Comparison of ENCODE assay signal across 8 mouse cellular contexts in genomic region chr7:81345447-81346170, GRCm38 (mm10). TPM values are rescaled to one million over a fixed set of nuclear protein-coding genes. Genes with fewer than 3 reads are reported as not detected.
DNase-seq lines count a peak whose midpoint lies in the region; ATAC-seq and TF ChIP-seq lines count a peak whose summit lies in the region.

No protein-coding gene starts in this region.

- peak overlapping the region; percentile 68 for H3K4me2 ChIP-seq in heart, embryonic 15.5 days
- H3K4me2 ChIP-seq in liver, postnatal 0 days (ENCODE audit: low read depth, low read length), result peak overlapping the region; percentile 90

- no peaks in the 10 kb centered on the region for H3K9me3 ChIP-seq in E14TG2a.4 (ENCODE audit: low read length)
- H3K9me3 ChIP-seq in heart, embryonic 15.5 days (replicated peaks), result no peaks in the 10 kb centered on the region
- H3K9me3 ChIP-seq in liver, postnatal 0 days (ENCODE audit: low read length), result no peaks in the 10 kb centered on the region

- intact Hi-C loops in gastrocnemius, adult 2 months (cut with DNase I), result loop anchor here (2.0 to 10.0 kb wide), 2 partner anchors 133 to 1321 kb away; partner anchors contain the start of genes Pde8a and Zfp710
- intact Hi-C loops in gastrocnemius, postnatal 14 days (cut with DNase I; ENCODE audit: low total_unique reads), result no loop called here
- intact Hi-C loops in left cerebral cortex, postnatal 14 days (cut with DNase I), result no loop called here

- H3K4me3 ChIP-seq in gastrocnemius, adult 2 months, result peak overlapping the region; percentile 90
- H3K4me3 ChIP-seq in E14TG2a.4 (replicated peaks; ENCODE audit: low read length), result peak overlapping the region; percentile 100
- H3K4me3 ChIP-seq in heart, embryonic 15.5 days, result peak overlapping the region; percentile 77
- H3K4me3 ChIP-seq in liver, postnatal 0 days (ENCODE audit: low read depth, low read length), result peak overlapping the region; percentile 78

- peak overlapping the region; percentile 94 for H3K27ac ChIP-seq in gastrocnemius, adult 2 months
- 0 out of 2 replicates have a peak overlapping the region, but pooled peaks have one; percentile 47 for H3K27ac ChIP-seq in heart, embryonic 15.5 days
- peak overlapping the region; percentile 87 for H3K27ac ChIP-seq in liver, postnatal 0 days (ENCODE audit: low read depth)

- peak overlapping the region; percentile 83 for H3K9ac ChIP-seq in heart, embryonic 15.5 days
- peak overlapping the region; percentile 63; the same call in 1 of the 2 replicates for H3K9ac ChIP-seq in liver, postnatal 0 days (replicated peaks)

- 61% methylated on average over 15 of the region's 15 CpGs for WGBS in heart, embryonic 15.5 days
- 57% methylated on average over 15 of the region's 15 CpGs for WGBS in liver, postnatal 0 days (ENCODE audit: insufficient replicate concordance)

- H3K27me3 ChIP-seq in E14TG2a.4 (ENCODE audit: insufficient read depth, low read length), result peaks cover under 1% of the 10 kb centered on the region; the same call in 1 of the 2 replicates
- H3K27me3 ChIP-seq in heart, embryonic 15.5 days, result no peaks in the 10 kb centered on the region
- no peaks in the 10 kb centered on the region for H3K27me3 ChIP-seq in liver, postnatal 0 days (ENCODE audit: insufficient read depth, low read length)

- TF ChIP-seq CTCF in gastrocnemius, adult 2 months (IDR thresholded peaks at IDR 0.05), result no peak
- TF ChIP-seq CTCF in E14TG2a.4 (conservative IDR thresholded peaks at IDR 0.05; ENCODE audit: low read length), result no peak
- no peak for TF ChIP-seq CTCF in liver, postnatal 0 days (IDR thresholded peaks at IDR 0.05; ENCODE audit: low read depth)

- DNase-seq in gastrocnemius, adult 2 months, result no peak
- no peak for DNase-seq in gastrocnemius, postnatal 25 days
- no peak for DNase-seq in liver, postnatal 0 days
- no peak for DNase-seq in retina, embryonic 14.5 days (ENCODE audit: low spot score)
- DNase-seq in gastrocnemius, postnatal 14 days, result no peak
- no peak for DNase-seq in left cerebral cortex, postnatal 14 days (ENCODE audit: low spot score in 2 of 2)

- no peak for ATAC-seq in heart, embryonic 15.5 days (replicated peaks; ENCODE audit: insufficient number of reproducible peaks, insufficient read depth, low FRiP score, low read depth)
- ATAC-seq in liver, postnatal 0 days, result peak; percentile 33

- no peak for TF ChIP-seq EP300 in liver, postnatal 0 days (IDR thresholded peaks at IDR 0.05; ENCODE audit: low read depth)

- peaks cover 40% of the 10 kb centered on the region for H3K36me3 ChIP-seq in E14TG2a.4 (ENCODE audit: insufficient read depth, low read length)
- H3K36me3 ChIP-seq in heart, embryonic 15.5 days, result peaks cover 27% of the 10 kb centered on the region
- peaks cover 24% of the 10 kb centered on the region for H3K36me3 ChIP-seq in liver, postnatal 0 days (replicated peaks; ENCODE audit: insufficient read depth, low read length)

- H3K4me1 ChIP-seq in E14TG2a.4 (replicated peaks; ENCODE audit: low read depth, low read length), result peaks cover 42% of the 10 kb centered on the region
- peaks cover 31% of the 10 kb centered on the region for H3K4me1 ChIP-seq in heart, embryonic 15.5 days (replicated peaks)
- H3K4me1 ChIP-seq in liver, postnatal 0 days (ENCODE audit: insufficient read depth), result peaks cover 28% of the 10 kb centered on the region

RNA-seq across cellular contexts. Expression of gene Rps17, which starts 0.6 kb away (rescaled TPM):
- total RNA-seq in gastrocnemius, adult 2 months (2021), result 100 to 1,000 TPM; 725 to 864 TPM
- 100 to 1,000 TPM; 694 to 707 TPM for total RNA-seq in gastrocnemius, postnatal 25 days (2021)
- polyA plus RNA-seq in heart, embryonic 15.5 days (2015; fragmentation: Nextera tagmentation; extraction: Ambion mirVana), result 766 and 842 TPM in 2 replicates
- polyA plus RNA-seq in liver, postnatal 0 days (2015; fragmentation: Nextera tagmentation; extraction: Ambion mirVana), result 684 and 710 TPM in 2 replicates
- total RNA-seq in gastrocnemius, postnatal 14 days (2021), result 1,000 to 10,000 TPM in 1 of 2 experiments, 100 to 1,000 TPM in 1; 890 to 1,010 TPM
- 100 to 1,000 TPM; 484 TPM for total RNA-seq in left cerebral cortex, postnatal 14 days (2021)
